Mouse (Mus musculus): Measurements from ENCODE around the gene Synj2.
A peak's percentile ranks its signal among the peaks of the same experiment; 100 is the strongest.
"Not testable (repeated sequence)": the region's sequence is repeated elsewhere in the genome, so short reads cannot be mapped to it uniquely, and the experiment has no call there.

Synj2 gene

GRCm38 (mm10) chr17:5999039-5999543, 58.0 kb downstream of the Synj2 start:
- DNase-seq (ENCODE audit: low read depth): no peak

GRCm38 (mm10) chr17:6000864-6001319, 59.8 kb downstream of the Synj2 start:
- DNase-seq (ENCODE audit: low read depth): no peak

- DNase-seq (ENCODE audit: low read depth): no peak
Observed at GRCm38 (mm10) chr17:6001389-6001788, 60.3 kb downstream of the Synj2 start.

- no peak for DNase-seq (ENCODE audit: low read depth)
Observed at GRCm38 (mm10) chr17:6001836-6002235, 60.8 kb downstream of the Synj2 start.

DNA sequence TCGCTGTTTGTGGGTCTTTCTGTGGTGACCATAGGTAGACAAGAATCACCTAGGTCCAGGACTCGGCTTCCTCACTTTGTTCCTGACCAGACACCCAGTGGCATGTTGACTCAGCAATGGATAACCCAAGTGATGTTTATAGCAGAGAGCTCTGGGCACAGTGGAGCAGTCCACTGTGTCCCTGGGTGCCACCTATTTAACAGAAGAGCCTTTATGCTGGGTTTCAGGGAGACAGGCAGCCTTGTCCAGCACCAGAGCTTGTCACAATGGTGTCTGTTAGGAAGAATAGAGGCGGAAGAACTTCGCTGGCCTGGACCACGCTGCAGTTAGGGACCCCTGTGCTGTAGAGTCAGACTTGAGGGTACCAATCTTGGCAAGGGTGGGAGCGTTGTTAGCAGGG, 61.5 kb downstream of the Synj2 start:
- DNase-seq (ENCODE audit: low read depth): no peak

GRCm38 (mm10) chr17:6003661-6004060, 62.6 kb downstream of the Synj2 start:
- DNase-seq (ENCODE audit: low read depth): no peak

DNA sequence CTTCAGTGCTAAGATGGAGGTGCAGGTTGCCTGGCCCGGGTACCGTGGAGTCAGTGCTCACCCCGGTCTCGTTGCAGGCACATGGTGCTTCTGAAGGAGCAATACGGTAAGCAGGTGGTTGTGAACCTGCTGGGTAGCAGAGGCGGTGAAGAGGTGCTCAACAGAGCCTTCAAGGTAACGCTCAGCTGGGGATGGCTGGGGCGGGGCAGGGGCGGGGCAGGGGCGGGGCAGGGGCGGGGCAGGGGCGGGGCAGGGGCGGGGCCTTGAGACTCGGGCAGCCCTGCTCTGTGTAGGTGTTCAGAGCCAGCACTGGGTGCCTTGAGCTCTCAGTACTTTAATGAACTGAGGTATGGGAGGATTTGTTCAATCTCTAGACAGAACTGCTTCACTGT, 64.2 kb downstream of the Synj2 start:
- DNase-seq (ENCODE audit: low read depth): no peak

DNA sequence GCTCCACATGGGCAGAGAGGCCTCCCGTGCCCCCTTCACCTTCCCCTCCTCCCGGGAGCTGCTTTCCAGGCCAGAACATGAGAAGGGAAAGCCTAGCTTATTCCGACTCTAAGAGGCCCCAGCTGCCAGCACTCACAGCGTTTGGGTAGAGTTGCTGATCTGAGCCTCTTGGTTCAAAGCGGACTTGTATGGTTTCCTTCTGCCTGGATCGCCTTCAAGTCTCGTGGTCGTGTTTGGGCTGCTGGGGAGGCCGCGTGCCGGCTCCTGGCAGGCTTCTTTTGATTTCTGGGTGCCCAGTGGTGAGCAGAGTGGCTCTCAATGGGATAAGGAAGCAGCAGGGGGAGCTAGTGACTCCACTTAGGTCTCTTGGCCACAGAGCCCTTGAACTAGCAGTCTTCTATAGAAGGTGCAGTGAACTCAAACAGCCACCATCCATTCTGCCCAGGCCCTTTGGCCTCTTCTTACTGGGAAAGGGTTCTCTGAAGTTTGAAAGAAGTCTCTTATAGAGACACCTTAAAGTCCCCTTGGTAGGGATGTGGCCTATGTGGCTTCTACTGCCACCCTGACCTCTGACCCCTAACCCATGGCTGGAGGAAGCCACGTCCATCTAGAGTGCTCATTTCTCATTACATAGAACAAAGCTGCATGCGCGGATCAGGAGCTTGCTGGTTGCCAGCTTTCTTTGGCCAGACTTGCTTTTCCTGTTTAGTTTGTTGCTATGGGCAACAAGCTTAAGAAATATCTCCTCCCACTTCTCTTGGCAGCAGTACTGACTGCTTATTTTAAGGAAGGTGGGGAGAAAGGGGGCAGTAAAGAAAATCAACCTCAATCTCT, 64.8 kb downstream of the Synj2 start:
- DNase-seq (ENCODE audit: low read depth): peak; percentile 88

- no peak for DNase-seq (ENCODE audit: low read depth)
Observed at GRCm38 (mm10) chr17:6007101-6007780, 66.2 kb downstream of the Synj2 start.

- DNase-seq (ENCODE audit: low read depth): no peak
Observed at GRCm38 (mm10) chr17:6007902-6008301, 66.8 kb downstream of the Synj2 start.

DNA sequence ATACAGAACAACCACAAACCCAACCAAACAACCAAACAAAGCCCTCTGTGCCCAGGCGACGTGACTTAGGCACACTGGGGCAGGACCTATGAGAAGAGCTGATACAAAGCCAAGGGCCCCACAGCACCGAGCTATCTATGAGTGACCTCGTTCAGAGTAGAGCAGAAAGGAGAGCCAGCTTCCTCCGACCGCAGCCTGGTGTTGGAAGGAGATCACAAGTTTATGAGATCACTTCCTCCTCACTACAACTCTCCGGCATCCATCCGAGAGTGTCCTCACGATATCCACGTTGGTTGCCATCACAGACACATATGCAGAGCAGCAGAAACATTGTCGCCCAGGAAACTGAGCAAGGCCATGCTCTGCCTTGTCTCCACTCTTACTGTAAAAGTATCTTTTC, 67.5 kb downstream of the Synj2 start:
- no peak for DNase-seq (ENCODE audit: low read depth)

GRCm38 (mm10) chr17:6009606-6010005, 68.5 kb downstream of the Synj2 start:
- DNase-seq (ENCODE audit: low read depth): no peak

GRCm38 (mm10) chr17:6013079-6013478, 72.0 kb downstream of the Synj2 start:
- no peak for DNase-seq (ENCODE audit: low read depth)

DNA sequence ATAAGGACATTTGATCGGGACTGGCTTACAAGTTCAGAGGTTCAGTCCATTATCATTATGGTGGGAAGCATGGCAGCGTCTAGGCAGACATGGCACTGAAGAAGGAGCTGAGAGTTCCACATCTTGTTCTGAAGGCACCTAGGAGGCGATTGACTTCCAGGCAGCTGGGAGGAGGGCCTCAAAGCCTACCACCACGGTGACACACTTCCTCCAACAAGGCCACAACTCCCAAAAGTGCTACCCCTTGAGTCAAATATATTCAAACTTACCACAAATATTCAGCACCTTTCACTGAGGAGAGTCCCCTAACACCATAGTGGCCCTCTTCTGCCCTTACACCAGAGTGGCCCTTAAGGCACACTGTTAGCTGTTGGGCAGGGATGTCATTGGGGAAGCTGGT, 73.9 kb downstream of the Synj2 start:
- no peak for DNase-seq (ENCODE audit: low read depth)

- DNase-seq (ENCODE audit: low read depth): no peak
Observed at GRCm38 (mm10) chr17:6016213-6016780, 75.2 kb downstream of the Synj2 start.

DNA sequence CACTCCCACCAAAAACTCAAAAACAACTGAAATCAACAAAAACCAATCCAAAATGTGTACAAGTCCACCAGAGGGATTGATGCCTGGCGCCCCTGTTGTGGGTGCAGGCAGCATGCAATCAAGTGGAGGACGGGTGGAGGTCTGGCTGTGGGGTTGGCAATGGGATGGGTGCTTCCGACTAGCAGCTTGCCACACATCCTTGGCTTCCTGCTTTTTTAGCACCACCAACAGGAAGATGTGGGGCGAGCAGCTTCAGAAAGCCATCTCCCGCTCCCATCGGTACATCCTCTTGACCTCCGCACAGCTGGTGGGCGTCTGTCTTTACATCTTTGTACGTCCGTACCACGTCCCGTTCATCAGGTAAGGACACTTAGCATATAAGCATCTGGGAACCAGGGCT, 76.2 kb downstream of the Synj2 start:
- DNase-seq (ENCODE audit: low read depth): no peak

GRCm38 (mm10) chr17:6018348-6018747, 77.3 kb downstream of the Synj2 start:
- DNase-seq (ENCODE audit: low read depth): no peak

- DNase-seq (ENCODE audit: low read depth): no peak
Observed at GRCm38 (mm10) chr17:6019776-6020175, 78.7 kb downstream of the Synj2 start.

DNA sequence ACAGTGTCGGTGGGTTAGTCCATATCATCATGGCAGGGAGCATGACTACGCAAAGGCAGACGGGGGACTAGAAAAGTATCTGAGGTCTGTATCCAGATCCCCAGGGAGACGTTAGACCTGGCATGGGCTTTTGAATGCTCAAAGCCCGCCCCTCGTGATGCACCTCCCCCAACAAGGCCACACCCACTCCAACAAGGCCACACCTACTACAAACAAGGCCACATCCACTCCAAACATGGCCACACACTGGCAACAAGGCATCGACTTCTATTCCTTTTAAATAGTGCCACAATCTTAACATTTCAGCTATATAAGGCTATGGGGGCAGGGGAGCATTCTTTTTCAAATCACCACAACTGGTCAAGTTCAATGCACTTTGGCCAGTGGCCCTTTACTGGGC, 79.6 kb downstream of the Synj2 start:
- no peak for DNase-seq (ENCODE audit: low read depth)

GRCm38 (mm10) chr17:6021374-6021789, 80.3 kb downstream of the Synj2 start:
- DNase-seq (ENCODE audit: low read depth): not testable (repeated sequence)

DNA sequence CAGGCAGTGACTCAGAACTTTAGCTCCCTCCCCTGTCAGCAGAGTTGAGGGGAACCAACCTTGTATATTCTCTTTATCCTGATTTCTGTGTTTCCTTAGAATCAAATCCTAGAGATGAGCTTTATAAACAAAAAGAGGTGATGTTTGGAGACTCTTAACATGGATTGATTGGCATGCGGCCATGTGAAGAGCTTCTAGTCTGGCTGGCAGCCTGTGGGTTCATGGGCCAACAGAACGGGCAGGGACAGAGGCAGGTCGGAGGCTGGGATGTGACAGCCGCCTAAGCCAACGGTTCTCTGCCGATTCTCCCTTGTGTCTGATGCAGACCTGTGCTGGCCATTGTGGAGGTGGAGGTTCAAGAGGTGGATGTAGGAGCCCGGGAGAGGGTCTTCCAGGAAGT, 84.8 kb downstream of the Synj2 start:
- no peak for DNase-seq (ENCODE audit: low read depth)

GRCm38 (mm10) chr17:6035661-6036060, 94.6 kb downstream of the Synj2 start:
- DNase-seq (ENCODE audit: low read depth): no peak

DNA sequence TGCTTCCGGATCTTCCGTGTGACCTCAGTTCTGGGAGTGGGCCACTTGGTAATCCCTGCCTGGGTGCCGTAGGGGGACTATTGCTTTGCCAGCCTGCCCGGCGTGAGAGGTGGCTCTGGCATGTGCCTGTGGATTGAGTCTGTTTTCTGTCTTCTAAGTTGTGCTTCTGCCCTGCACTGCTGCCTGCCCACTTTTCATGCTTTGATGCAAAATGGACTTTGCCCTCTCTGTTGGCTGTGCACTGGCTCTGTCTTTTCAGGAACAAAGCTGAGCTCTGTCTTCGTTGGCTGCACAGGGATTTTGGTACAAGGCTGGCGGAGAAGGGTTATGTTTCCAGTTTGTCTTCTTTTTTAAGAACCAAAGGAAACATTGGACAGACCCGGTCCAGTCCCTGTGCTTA, 95.4 kb downstream of the Synj2 start:
- DNase-seq (ENCODE audit: low read depth): no peak

Measured in fibroblast of lung, adult 2 months (primary cell).